Mouse (Mus musculus): ENCODE results near the gene 4930404H24Rik. TPM values are rescaled to one million over a fixed set of nuclear protein-coding genes. Genes with fewer than 3 reads are reported as not detected.

Gene 4930404H24Rik
- total RNA-seq, 2 experiments from 2014 or later = not detected

GRCm38 (mm10) chr2:153533981-153534380 is 41.4 kb downstream of the 4930404H24Rik start:
- DNase-seq = no peak

GRCm38 (mm10) chr2:153538898-153539297 is 46.3 kb downstream of the 4930404H24Rik start:
- no peak for DNase-seq

- no peak for DNase-seq
Observed at GRCm38 (mm10) chr2:153542936-153543668, 50.5 kb downstream of the 4930404H24Rik start.

Other genes with a start within 250 kb of the 4930404H24Rik start
- 10 to 100 TPM; 18.6 to 20.2 TPM for gene Kif3b, start 201.4 kb upstream of the 4930404H24Rik start, total RNA-seq (2021)
- gene Asxl1, start 147.0 kb upstream of the 4930404H24Rik start, total RNA-seq (2021) = 10 to 100 TPM; 23.5 to 30.9 TPM
- 10 to 100 TPM; 14.1 to 21.3 TPM for gene Nol4l, start 37.2 kb downstream of the 4930404H24Rik start, total RNA-seq (2021)
- 10 to 100 TPM; 31.6 to 33.0 TPM for gene Commd7, start 140.0 kb downstream of the 4930404H24Rik start, total RNA-seq (2021)
- gene Dnmt3b, start 156.7 kb downstream of the 4930404H24Rik start, total RNA-seq (2021) = 1 to 10 TPM; 4.3 to 6.5 TPM
- not detected for gene Dnmt3c, start 203.9 kb downstream of the 4930404H24Rik start, total RNA-seq (2021)
- 100 to 1,000 TPM; 107 to 115 TPM for gene Mapre1, start 248.5 kb downstream of the 4930404H24Rik start, total RNA-seq (2021)

Data from adrenal gland, postnatal 10 days (tissue).